Mouse (Mus musculus): Measurements from ENCODE around the gene Tlcd2.

Tlcd2 gene

GRCm38 (mm10) chr11:75460844-75461742, at the start of gene Tlcd2:
Gene Tlcd2, plus strand, starts transcription at chr11:75461715.
- peak; percentile 100 for DNase-seq (ENCODE audit: low spot score)

- DNase-seq (ENCODE audit: low spot score): no peak
Measured at GRCm38 (mm10) chr11:75415096-75415495, 46.4 kb upstream of the Tlcd2 start.

DNA sequence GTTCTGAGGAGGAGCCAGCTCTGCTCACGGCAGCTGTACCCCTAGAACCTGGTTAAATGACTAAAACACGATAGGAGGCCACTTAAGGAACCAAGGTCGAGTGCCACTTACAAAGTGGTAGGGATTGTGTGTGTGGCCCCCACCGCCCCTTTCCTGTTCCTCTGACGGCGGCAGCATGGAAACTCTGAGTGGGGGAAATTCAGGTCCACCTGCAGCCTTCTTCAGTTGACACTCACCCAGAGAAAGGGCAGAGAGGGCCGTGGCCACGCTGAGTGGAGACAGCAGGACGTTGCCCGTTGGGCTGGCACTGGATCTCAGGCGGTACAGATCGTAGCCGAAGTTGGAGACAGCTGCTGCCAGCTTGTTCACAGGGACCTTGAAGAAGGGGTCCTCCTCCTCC, 45.5 kb upstream of the Tlcd2 start:
- DNase-seq (ENCODE audit: low spot score): no peak

GRCm38 (mm10) chr11:75420037-75420436, 41.5 kb upstream of the Tlcd2 start:
- no peak for DNase-seq (ENCODE audit: low spot score)

DNA sequence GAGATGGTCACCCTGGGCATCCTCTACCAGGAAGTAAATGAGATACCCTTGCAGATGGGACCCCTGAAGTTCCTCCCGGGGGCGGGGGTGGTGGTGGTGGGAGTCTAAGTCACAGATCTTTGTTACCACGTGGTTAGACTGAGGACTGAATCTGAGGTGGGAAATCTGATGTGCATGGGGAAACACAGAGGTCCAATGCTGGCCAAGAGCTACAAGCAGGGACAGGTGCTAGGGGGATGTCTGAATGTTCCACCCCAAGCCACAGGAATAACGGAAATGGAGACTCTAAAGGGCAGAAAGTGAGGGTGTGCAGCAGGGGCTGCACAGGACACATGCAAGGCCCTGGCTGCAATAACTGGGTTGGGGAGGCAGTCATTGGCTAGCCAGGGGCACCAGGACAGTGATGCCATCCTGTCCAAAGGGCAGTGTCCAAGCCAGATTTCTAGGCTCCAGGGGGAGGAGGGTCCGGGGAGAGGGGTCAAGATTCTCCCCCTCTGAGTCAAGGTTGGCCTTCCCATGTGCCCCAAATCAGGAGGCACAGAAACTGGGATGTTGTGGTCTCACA, 40.6 kb upstream of the Tlcd2 start:
- no peak for DNase-seq (ENCODE audit: low spot score)

GRCm38 (mm10) chr11:75421375-75422012, 40.0 kb upstream of the Tlcd2 start:
- peak; percentile 38 for DNase-seq (ENCODE audit: low spot score)

- DNase-seq (ENCODE audit: low spot score): no peak
Measured at GRCm38 (mm10) chr11:75422013-75422792, 39.3 kb upstream of the Tlcd2 start, which contains the start of gene Serpinf1. Gene Serpinf1, minus strand, starts transcription at chr11:75422701.

- no peak for DNase-seq (ENCODE audit: low spot score)
Measured at GRCm38 (mm10) chr11:75423091-75423490, 38.4 kb upstream of the Tlcd2 start.

- DNase-seq (ENCODE audit: low spot score): no peak
Measured at GRCm38 (mm10) chr11:75424033-75424432, 37.5 kb upstream of the Tlcd2 start.

DNA sequence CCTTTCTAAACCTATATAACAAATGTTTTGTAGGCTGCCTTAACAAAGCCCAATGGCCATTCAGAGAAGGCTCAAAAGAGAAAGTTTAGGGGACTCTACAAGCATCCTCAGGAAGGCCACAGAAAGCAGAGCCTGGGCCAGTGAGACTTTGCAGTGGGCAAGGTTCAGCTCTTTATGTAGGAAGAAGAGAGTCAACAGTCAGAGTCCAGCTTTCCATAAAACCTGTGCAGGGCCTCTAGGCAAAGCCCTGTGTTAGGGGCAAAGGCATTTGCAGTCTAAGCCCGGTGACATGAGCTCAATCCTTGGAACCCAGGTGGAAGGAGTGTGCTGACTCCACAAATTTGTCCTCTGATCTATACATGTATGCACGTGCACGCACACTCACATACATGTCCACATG, 37.1 kb upstream of the Tlcd2 start:
- no peak for DNase-seq (ENCODE audit: low spot score)

DNA sequence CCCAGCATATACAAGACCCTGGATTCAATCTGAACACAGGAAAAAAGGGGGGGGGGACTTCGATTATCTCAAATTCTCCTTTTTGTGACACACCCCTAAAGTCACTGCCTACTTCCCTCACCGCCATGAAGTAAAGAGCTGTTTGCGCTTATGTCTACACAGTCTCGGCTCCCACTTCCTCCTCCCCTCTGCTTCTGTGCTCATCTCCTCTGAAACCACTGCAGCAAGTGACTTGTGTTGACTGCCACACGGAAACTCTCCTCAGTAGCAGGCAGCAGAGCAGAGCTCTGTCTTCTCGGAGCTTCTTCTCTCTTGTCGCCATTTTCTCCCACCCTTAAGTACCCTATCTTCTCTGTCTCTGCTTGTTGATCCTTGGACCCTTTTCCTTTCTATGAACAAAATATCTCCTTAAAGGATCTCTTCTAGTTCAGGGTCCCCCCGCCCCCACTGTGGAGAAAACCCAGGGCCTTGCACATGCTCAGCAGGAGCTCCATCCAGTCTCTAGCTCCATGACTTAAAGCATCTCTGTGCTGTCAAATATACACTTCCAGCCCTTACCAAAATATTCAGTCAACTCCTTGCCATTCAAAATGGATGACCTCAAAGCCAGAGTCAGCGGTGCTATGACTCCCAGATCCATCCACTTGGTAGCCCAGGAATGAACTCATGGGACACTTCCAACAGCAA, 32.4 kb upstream of the Tlcd2 start:
- DNase-seq (ENCODE audit: low spot score): no peak

DNA sequence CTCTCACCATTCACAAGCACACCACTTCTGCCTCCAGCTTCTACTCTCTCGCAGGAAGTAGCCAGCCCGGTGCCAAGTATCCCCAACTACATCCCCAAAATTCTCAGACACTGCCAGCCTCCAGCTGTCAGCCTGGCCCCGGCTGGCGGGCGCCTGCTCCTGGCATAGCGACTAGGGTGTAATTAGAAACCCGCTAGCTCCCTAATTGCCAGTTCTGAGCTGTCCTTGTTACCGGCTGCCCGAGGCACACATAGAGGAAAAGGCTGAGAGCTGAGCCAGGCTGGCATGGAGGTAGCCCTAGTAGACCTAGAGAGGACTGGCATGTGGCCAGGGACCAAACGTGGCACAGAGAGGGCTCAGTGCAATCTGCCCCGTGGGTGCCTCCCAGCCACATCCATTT, 30.2 kb upstream of the Tlcd2 start:
- no peak for DNase-seq (ENCODE audit: low spot score)

- DNase-seq (ENCODE audit: low spot score): no peak
Measured at GRCm38 (mm10) chr11:75434138-75434537, 27.4 kb upstream of the Tlcd2 start.

DNA sequence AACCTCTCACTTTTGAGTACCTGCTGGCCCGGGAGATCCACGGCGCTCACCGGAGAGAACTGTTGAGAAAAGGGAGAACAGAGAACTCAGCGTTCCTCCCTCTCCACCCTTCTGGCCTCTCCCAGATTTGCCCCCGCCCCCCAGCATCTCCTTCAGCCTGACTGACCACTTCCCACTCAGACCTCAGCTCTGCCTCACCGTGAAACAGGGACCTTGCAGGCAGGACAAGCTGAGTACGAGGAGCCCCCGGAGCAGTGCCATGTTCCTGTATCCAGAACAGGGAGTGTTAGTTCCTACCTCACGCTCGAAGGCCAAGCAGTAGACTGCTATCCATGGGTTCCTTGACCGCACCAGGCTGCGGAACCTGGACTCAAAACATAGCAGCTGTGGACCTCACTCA, 23.3 kb upstream of the Tlcd2 start:
- DNase-seq (ENCODE audit: low spot score): no peak

GRCm38 (mm10) chr11:75438804-75439203, 22.7 kb upstream of the Tlcd2 start:
- no peak for DNase-seq (ENCODE audit: low spot score)

- no peak for DNase-seq (ENCODE audit: low spot score)
Measured at GRCm38 (mm10) chr11:75439363-75439762, 22.2 kb upstream of the Tlcd2 start, which contains the start of gene Serpinf2. Gene Serpinf2, minus strand, starts transcription at chr11:75439591.

DNA sequence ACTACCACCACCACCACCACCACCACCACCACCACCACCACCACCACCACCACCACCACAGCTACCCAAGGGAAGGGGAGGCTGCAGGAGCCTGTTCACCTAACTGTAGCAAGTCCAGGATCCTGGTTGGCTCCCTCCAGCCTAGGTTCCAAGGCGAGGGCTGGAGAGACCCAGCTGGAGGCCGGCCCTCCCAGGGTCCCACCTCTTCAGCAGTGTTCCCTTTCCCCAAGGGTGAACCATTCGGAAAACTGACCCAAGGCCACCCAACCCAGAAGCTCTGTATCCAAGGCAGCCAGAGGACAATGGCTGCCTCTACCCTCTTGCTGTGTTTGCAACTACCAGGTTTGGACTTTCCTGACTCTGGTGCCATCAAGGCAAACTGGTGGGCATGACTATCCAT, 21.6 kb upstream of the Tlcd2 start:
- no peak for DNase-seq (ENCODE audit: low spot score)

GRCm38 (mm10) chr11:75441034-75441433, 20.5 kb upstream of the Tlcd2 start:
- DNase-seq (ENCODE audit: low spot score): no peak

DNA sequence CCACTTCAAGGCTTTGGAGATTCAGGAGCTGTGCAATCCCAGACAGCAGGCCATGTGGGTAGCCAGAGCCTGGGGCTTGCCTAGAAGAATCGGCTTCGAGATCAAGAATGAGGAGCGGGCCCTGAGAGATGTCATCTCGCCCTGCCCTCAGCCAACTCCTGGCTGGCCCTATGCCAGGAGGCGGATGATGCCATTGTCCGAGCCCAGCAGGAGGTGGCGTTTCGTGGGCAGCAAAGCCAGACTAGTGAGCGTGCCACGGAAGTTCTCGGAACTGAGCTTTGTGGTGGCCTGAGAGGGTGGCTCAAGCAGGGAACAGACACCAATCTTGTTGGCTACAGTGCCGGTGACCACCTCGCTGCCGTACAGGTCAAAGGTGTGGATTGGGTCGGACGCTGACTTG, 19.9 kb upstream of the Tlcd2 start:
- no peak for DNase-seq (ENCODE audit: low spot score)

GRCm38 (mm10) chr11:75443711-75444110, 17.8 kb upstream of the Tlcd2 start:
- peak; percentile 26 for DNase-seq (ENCODE audit: low spot score)

DNA sequence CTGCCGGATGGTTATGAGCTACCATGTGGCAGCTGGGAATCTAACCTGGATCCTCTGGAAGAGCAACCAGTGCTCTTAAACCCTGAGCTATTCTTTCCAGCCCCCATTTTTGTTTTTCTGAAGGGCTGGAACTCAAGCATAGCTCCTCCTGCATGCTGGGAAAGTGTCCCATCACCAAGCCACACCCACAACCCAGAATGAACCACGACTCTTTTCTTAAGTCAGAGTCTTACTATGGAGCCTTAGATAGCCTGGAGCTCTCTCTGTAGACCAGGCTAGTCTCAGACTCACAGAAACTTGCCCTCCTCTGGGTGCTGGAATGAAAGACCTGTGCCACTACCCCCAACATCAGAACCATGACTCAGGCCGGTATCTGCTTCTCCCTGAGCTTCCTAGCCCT, 12.9 kb upstream of the Tlcd2 start:
- no peak for DNase-seq (ENCODE audit: low spot score)

DNA sequence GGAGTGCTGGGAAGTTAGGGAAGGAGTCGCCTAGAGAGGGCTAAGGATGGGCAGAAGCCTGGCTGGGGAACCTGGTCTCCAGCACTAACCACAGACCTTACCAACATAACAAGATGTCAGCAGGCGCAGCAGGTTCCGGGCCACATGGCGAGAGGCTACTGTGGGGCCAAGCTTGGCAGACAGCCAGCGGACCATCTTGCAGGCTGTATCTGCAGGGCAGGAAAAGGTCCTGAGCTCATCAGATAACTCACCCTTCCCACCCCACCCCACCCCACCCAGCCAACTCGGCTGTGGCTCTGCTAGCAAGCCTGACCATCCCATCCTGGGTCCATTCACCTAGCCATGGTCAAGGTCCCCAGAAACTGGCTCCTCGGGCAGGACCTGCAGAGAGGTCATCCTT, 11.8 kb upstream of the Tlcd2 start:
- DNase-seq (ENCODE audit: low spot score): no peak

All from retina, embryonic 14.5 days (tissue).